ENCODE assay signal across 25 mouse cellular contexts in genomic region chr5:35652319-35652718, GRCm38 (mm10). TPM values are rescaled to one million over a fixed set of nuclear protein-coding genes. Genes with fewer than 3 reads are reported as not detected.
"Had no signal": no experiment of that assay in that cellular context is flagged by ENCODE, and none has a peak within 500 bp of the region (broad histone marks: within the 10 kb centered on the region; RNA-seq: fewer than 3 reads in every experiment).

No protein-coding gene starts in this region.

- H3K9ac ChIP-seq: hindbrain, embryonic 12.5 days; hindbrain, embryonic 15.5 days; kidney, embryonic 15.5 days; limb, embryonic 13.5 days; limb, embryonic 15.5 days; liver, embryonic 12.5 days; liver, embryonic 14.5 days had no signal

- H3K27ac ChIP-seq: hindbrain, embryonic 12.5 days; hindbrain, embryonic 15.5 days; hindbrain, postnatal 0 days; kidney, embryonic 15.5 days; kidney, postnatal 0 days; limb, embryonic 13.5 days; limb, embryonic 15.5 days; liver, embryonic 12.5 days; liver, embryonic 14.5 days had no signal

- H3K36me3 ChIP-seq: hindbrain, embryonic 12.5 days; hindbrain, embryonic 15.5 days; kidney, embryonic 15.5 days; limb, embryonic 13.5 days; limb, embryonic 15.5 days; liver, embryonic 12.5 days had no signal

- H3K9me3 ChIP-seq: hindbrain, embryonic 12.5 days; hindbrain, embryonic 15.5 days; kidney, embryonic 15.5 days; limb, embryonic 13.5 days; limb, embryonic 15.5 days; liver, embryonic 12.5 days had no signal

- H3K4me2 ChIP-seq: heart, embryonic 11.5 days; hindbrain, embryonic 12.5 days; hindbrain, embryonic 15.5 days; kidney, embryonic 15.5 days; limb, embryonic 13.5 days; limb, embryonic 15.5 days; liver, embryonic 12.5 days had no signal

- DNase-seq: gastrocnemius, postnatal 10 days; gastrocnemius, postnatal 36 days; heart, adult 18-20 months; heart, postnatal 14 days; heart, postnatal 36 days; kidney, adult 11 months; kidney, adult 2 months; kidney, adult 9 months; kidney, postnatal 14 days; kidney, postnatal 36 days; layer of hippocampus, adult 9-11 months; layer of hippocampus, postnatal 36 days; left cerebral cortex, postnatal 4 days had no signal

- H3K27me3 ChIP-seq: hindbrain, embryonic 12.5 days; hindbrain, embryonic 15.5 days; kidney, embryonic 15.5 days; limb, embryonic 13.5 days; limb, embryonic 15.5 days; liver, embryonic 12.5 days had no signal

- ATAC-seq: hindbrain, postnatal 0 days; intestine, embryonic 16.5 days; liver, embryonic 12.5 days had no signal

- H3K4me3 ChIP-seq: hindbrain, embryonic 12.5 days; hindbrain, embryonic 15.5 days; kidney, embryonic 15.5 days; limb, embryonic 13.5 days; limb, embryonic 15.5 days; liver, embryonic 12.5 days had no signal

- H3K4me1 ChIP-seq: hindbrain, embryonic 12.5 days; hindbrain, embryonic 15.5 days; liver, embryonic 12.5 days had no signal

RNA-seq across cellular contexts. Expression of gene Htra3, which starts 27.3 kb away (rescaled TPM):
- total RNA-seq: hematopoietic stem cell, adult 5-6 weeks had no signal
